Mouse (Mus musculus): ENCODE results near the gene Vmn1r166. TPM values are rescaled to one million over a fixed set of nuclear protein-coding genes. Genes with fewer than 3 reads are reported as not detected.
"Not testable (repeated sequence)": the region's sequence is repeated elsewhere in the genome, so short reads cannot be mapped to it uniquely, and the experiment has no call there.

The Vmn1r166 gene
- not detected in 2 replicates for polyA plus RNA-seq (2014; fragmentation: Nextera tagmentation; extraction: Ambion mirVana)

DNA sequence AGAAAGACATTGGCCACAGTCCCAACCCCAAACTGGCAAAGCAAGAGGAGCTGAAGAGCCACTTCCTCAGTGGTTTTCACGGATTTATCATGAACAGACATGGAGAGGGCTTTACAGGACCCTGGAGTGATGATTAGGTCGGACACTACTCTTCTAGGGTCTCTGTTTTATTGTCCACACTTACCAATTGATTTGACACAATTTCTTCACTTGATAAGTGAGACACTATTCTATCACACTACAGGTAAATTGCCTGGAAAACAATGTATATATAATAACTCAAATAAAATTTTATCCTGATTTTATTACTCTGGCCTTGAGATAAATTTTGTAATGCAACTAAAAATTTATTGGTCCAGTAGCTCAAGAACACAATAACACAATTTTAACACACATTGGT is at the start of gene Vmn1r166:
Gene Vmn1r166, minus strand, starts transcription at position 101 of the 400 bp plus-strand sequence.
- not testable (repeated sequence) for H3K9ac ChIP-seq (ENCODE audit: low read depth, low read length); H3K9me3 ChIP-seq (replicated peaks; ENCODE audit: control insufficient read depth, low read length); ATAC-seq (replicated peaks; ENCODE audit: insufficient number of reproducible peaks, low FRiP score, low TSS enrichment); H3K4me2 ChIP-seq; H3K27ac ChIP-seq (ENCODE audit: low read depth, low read length); H3K4me1 ChIP-seq (ENCODE audit: control insufficient read depth, insufficient read depth, low read length); H3K4me3 ChIP-seq (ENCODE audit: low read depth, low read length); H3K27me3 ChIP-seq (ENCODE audit: control insufficient read depth, insufficient read depth, low read length); H3K36me3 ChIP-seq (ENCODE audit: control insufficient read depth, insufficient read depth, low read length)
- no CpG with 5 or more reads among the region's 2 CpGs for WGBS (ENCODE audit: insufficient replicate concordance)

DNA sequence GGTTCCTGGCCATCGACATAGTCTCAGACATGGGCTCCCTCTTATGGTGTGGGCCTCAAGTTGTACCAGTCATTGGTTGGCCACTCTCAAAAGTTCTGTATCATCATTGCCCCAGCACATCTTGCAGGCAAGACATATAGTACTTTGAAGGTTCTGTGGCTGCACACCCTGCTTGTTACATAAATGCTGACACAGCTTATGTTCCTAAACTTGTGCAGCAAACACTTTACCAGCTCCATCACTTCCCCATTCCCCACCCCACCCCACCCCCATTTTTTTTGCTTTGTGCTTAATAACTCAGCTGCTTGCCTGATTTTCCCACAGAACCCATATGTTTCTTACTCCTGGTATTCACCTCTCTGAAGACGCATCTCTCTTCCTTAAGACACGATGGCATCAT is 49.4 kb upstream of the Vmn1r166 start, which contains the start of gene Nlrp4e:
Gene Nlrp4e, plus strand, starts transcription at position 301 of the 400 bp plus-strand sequence.
- ATAC-seq (replicated peaks; ENCODE audit: insufficient number of reproducible peaks, low FRiP score, low TSS enrichment); H3K4me2 ChIP-seq; H3K9me3 ChIP-seq (replicated peaks; ENCODE audit: control insufficient read depth, low read length); H3K4me1 ChIP-seq (ENCODE audit: control insufficient read depth, insufficient read depth, low read length); H3K27me3 ChIP-seq (ENCODE audit: control insufficient read depth, insufficient read depth, low read length); H3K27ac ChIP-seq (ENCODE audit: low read depth, low read length); H3K9ac ChIP-seq (ENCODE audit: low read depth, low read length); H3K4me3 ChIP-seq (ENCODE audit: low read depth, low read length); H3K36me3 ChIP-seq (ENCODE audit: control insufficient read depth, insufficient read depth, low read length): not testable (repeated sequence)
- WGBS (ENCODE audit: insufficient replicate concordance), result 67% methylated on average over 3 of the region's 3 CpGs

DNA sequence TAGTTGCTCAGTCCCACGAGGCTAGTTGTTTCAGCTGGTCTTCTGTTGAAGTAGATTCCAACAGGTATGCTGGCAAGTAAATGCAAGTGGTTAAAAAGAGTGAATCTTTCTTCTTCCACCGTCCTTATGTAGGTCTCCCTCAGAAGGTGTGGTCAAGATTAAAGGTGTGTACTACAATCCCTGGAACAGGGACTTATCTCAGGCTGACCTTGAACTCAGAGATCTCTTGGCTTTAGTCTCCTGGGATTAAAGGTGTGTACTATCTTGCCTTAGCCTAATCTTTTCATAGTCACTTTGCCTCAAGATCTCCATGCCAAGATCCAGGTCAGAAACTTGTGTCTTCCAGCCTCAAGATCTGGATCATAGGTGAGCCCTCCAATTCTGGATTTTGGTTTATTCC is 27.3 kb upstream of the Vmn1r166 start, which contains the start of gene Gm6902:
Gene Gm6902, minus strand, starts transcription at position 101 of the 400 bp plus-strand sequence.
- not testable (repeated sequence) for H3K9me3 ChIP-seq (replicated peaks; ENCODE audit: control insufficient read depth, low read length); H3K4me2 ChIP-seq; H3K9ac ChIP-seq (ENCODE audit: low read depth, low read length); H3K36me3 ChIP-seq (ENCODE audit: control insufficient read depth, insufficient read depth, low read length); H3K4me1 ChIP-seq (ENCODE audit: control insufficient read depth, insufficient read depth, low read length); H3K4me3 ChIP-seq (ENCODE audit: low read depth, low read length); ATAC-seq (replicated peaks; ENCODE audit: insufficient number of reproducible peaks, low FRiP score, low TSS enrichment); H3K27ac ChIP-seq (ENCODE audit: low read depth, low read length); H3K27me3 ChIP-seq (ENCODE audit: control insufficient read depth, insufficient read depth, low read length)
- no CpG with 5 or more reads among the region's 2 CpGs for WGBS (ENCODE audit: insufficient replicate concordance)

GRCm38 (mm10) chr7:23217032-23217431 is 34.5 kb downstream of the Vmn1r166 start, which contains the start of gene Vmn1r165:
TSS of gene Vmn1r165 (plus strand) at chr7:23217332.
- not testable (repeated sequence) for H3K9me3 ChIP-seq (replicated peaks; ENCODE audit: control insufficient read depth, low read length); H3K4me3 ChIP-seq (ENCODE audit: low read depth, low read length); H3K9ac ChIP-seq (ENCODE audit: low read depth, low read length); H3K4me1 ChIP-seq (ENCODE audit: control insufficient read depth, insufficient read depth, low read length); ATAC-seq (replicated peaks; ENCODE audit: insufficient number of reproducible peaks, low FRiP score, low TSS enrichment); H3K4me2 ChIP-seq; H3K27ac ChIP-seq (ENCODE audit: low read depth, low read length); H3K36me3 ChIP-seq (ENCODE audit: control insufficient read depth, insufficient read depth, low read length); H3K27me3 ChIP-seq (ENCODE audit: control insufficient read depth, insufficient read depth, low read length)
- no CpG with 5 or more reads among the region's 3 CpGs for WGBS (ENCODE audit: insufficient replicate concordance)

Other genes starting within 250 kb of the Vmn1r166 start
- gene Gm4216, start 231.8 kb downstream of the Vmn1r166 start, polyA plus RNA-seq (2014; fragmentation: Nextera tagmentation; extraction: Ambion mirVana), result not detected in 2 replicates
- gene Vmn1r163, start 196.1 kb downstream of the Vmn1r166 start, polyA plus RNA-seq (2014; fragmentation: Nextera tagmentation; extraction: Ambion mirVana), result not detected in 2 replicates
- gene Gm8720, start 184.2 kb downstream of the Vmn1r166 start, polyA plus RNA-seq (2014; fragmentation: Nextera tagmentation; extraction: Ambion mirVana), result not detected in 2 replicates
- not detected in 2 replicates for gene Gm10662, start 107.2 kb downstream of the Vmn1r166 start, polyA plus RNA-seq (2014; fragmentation: Nextera tagmentation; extraction: Ambion mirVana)
- gene Vmn1r165, start 34.4 kb downstream of the Vmn1r166 start, polyA plus RNA-seq (2014; fragmentation: Nextera tagmentation; extraction: Ambion mirVana), result not detected in 2 replicates
- not detected in 2 replicates for gene Gm6902, start 27.2 kb upstream of the Vmn1r166 start, polyA plus RNA-seq (2014; fragmentation: Nextera tagmentation; extraction: Ambion mirVana)
- gene Nlrp4e, start 49.5 kb upstream of the Vmn1r166 start, polyA plus RNA-seq (2014; fragmentation: Nextera tagmentation; extraction: Ambion mirVana), result not detected in 2 replicates
- not detected in 2 replicates for gene Nlrp5, start 134.2 kb upstream of the Vmn1r166 start, polyA plus RNA-seq (2014; fragmentation: Nextera tagmentation; extraction: Ambion mirVana)

Measured in heart, embryonic 11.5 days (tissue).